Mouse (Mus musculus) megakaryocyte progenitor cell, adult 5-6 weeks (primary cell): ENCODE results near the gene Ang4. TPM values are rescaled to one million over a fixed set of nuclear protein-coding genes. Genes with fewer than 3 reads are reported as not detected.

Source experiments
- ATAC-seq: replicated peaks from 2 replicates; pipeline ENCODE4 v1.8.0; 2016; ENCODE audit warnings: mild to moderate bottlenecking, moderate TSS enrichment, inconsistent platforms; ENCODE audit not compliant: poor library complexity
- total RNA-seq, 2 experiments: library from RNA; stranded (forward) in 1 of 2; stranded (reverse) in 1 of 2; fragments of 157-497, 149-512 nt in 1 of 2; fragments of 200-1000 nt in 1 of 2; gene quantifications; 2 replicates each; pipeline versions ENCODE4 v1.2.3 to v1.2.4; 2015 to 2017

Gene Ang4
- not detected in 2 replicates for total RNA-seq (2015)
- not detected in 2 replicates for total RNA-seq (2017)

GRCm38 (mm10) chr14:51773490-51773889, at the start of gene Ang4:
Gene Ang4 (minus strand): TSS chr14:51773590.
- no peak for ATAC-seq

DNA sequence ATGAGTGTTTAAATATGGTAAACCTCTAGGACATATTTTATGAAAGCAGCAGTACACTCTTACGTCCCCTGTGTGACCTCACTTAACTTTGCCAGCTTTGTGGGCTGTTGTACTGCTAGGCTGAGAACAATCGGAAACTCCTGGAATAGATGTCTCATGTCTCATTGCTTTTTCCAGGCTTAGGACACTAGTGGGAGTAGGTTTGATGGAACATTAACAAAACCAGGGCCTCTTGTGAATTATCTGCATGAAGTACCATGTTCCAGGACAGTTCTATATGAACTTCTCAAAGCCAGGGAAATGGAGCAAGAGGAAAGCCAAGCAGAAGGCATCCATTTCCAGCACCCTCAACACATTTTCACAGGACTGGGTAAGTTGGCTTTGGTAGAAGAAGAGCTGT, 26.4 kb upstream of the Ang4 start, which contains the start of gene AY358078:
TSS of gene AY358078 (plus strand) at position 301 of the 400 bp plus-strand sequence.
- ATAC-seq = no peak

DNA sequence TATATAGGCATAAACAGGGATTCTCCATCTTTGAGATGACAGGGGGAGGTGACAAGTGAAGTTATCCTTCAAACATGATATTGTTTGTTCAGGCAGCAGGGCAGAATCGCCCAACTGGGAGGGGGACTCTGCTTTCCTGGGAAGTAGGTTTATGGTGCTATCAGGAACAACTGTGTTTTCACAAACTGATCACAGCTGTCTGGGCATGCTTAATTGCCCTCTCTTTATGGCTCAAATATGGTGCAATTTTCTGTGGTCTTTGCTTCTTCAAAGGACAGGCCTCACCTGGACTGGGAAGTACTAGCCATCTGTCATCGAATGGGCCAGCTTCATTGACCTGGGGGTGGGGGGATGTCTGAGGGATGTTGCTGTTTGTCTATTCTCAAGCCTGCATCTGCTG, 20.7 kb upstream of the Ang4 start:
- ATAC-seq = no peak

DNA sequence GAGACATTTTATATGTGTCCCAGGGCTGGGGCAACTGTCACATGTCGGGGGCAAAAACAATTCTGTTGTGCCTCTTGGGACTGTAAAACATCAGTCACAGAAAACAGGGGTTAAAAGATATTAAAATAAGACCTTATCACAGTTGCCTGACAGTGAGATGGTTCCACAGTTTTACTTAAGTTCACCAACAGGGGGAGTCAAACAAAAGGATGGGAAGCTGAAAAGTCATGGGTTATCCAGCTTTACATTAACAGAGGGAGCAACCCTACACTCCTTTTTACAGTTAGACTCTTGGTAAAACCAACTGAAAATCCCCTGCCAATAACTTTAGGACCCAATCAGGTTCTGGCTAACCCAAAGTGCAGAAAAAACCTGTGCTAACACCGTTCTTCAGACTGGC, 15.8 kb upstream of the Ang4 start:
- ATAC-seq = 0 out of 2 replicates have a peak, but pooled peaks have one; percentile 42

DNA sequence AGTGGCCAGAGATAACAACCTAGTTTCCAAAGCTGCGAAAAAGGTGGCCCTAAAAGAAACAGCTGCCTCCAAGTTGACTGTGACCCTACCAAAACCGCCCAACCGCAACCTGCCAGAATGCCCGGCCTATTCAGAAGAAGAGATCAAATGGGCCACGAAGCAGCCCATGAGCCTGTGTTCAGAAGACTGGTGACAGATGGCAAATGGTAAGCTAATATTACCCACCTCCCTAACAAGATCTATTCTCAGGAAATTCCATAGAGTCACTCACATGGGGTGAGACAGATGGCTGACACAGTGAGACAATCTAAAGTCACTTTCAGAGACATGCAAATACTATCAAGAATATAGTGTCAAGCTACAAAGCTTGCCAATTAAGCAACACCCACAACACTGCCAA, 13.7 kb upstream of the Ang4 start:
- no peak for ATAC-seq

DNA sequence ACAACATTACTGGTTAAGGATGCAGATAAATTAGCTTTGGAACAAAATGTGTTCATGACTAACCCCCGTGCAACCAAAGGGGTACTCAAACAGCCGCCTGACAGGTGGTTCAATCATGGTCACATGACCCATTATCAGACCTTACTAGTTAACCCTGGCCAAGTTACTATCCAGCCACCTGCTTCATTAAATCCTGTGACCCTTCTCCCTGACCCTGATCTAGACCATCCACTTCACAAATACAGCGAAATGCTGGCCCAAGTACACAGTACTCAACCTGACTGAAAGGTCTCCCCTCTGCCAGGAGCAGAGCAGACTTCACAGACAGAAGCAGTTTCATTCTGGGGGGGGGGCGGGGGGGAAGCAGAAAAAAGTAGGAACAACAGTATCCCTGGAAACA, 12.9 kb upstream of the Ang4 start:
- ATAC-seq = no peak

DNA sequence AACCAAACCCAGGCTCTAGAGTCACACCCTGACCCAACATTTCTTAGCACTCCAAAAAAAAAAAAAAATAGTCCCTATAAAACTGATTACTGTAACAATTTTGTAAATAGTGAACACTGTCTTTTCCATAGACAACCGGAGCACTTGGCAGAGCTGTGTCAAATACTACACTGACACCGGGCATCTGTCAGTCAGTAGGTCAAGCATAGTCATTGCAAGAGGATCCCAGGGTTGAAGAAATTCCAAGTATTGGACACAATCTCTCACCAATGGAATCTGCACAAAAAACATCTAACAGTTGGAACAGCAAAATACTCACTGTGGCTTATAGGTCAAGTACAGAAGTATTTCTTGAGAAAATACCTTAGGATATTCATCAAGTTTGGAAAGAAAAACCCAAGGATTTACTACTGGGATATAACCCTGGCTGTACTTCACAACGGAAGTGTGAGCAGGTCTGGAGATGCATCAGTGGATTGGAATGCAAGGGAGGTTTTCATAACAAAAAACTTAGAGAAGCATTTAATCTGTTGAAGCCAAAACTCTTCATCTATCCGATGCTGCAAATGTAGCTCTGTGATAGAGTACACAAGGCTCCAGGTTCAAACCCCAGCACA, 5.6 kb upstream of the Ang4 start:
- ATAC-seq = no peak

- no peak for ATAC-seq
These were observed 4.4 kb upstream of the Ang4 start for GRCm38 (mm10) chr14:51777791-51778190.

GRCm38 (mm10) chr14:51771378-51771777, 2.0 kb downstream of the Ang4 start:
- peak; percentile 93 for ATAC-seq

GRCm38 (mm10) chr14:51755944-51756343, 17.4 kb downstream of the Ang4 start:
- no peak for ATAC-seq

- no peak for ATAC-seq
These were observed 32.8 kb downstream of the Ang4 start for GRCm38 (mm10) chr14:51740347-51741170.

DNA sequence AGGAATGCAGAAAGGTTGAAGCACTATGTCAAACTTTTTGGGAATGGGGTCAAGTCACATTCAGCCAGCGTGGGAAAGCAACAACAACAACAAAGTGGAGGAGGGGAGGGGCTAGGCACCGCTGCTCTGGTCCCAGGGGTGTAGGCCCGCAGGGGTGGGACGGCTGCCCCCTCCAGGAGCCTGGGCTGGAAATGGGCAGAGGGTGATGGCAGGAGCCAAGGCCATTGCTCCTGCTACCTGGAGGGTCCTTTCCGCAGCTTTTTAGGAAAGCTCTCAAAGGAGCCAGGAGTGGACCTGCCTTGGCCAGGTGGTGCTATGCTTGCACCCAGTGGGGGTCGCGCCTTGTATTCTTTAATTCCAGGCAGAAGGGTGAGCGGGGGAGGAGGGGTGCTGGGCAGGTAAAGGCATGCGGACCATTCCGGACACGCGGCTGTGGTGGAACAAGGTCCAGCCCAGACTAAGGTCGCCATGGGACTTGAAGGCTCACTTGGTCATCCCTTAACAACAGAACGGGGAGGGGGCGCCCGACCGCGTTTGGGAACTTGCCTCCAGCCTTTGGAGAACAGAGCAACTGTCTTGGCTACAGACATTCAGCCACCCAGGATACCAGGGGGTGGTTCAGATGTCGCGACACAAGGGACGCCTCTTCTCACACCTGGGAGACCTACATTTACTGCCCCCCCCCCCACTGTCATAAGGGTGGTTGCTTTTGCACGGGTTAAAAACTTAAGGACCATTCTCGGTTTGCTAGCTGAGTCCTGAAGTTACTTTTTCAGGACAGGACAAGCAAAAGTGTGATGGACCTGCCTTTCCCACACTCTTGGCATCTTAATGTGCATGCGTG, 34.0 kb downstream of the Ang4 start:
- no peak for ATAC-seq

DNA sequence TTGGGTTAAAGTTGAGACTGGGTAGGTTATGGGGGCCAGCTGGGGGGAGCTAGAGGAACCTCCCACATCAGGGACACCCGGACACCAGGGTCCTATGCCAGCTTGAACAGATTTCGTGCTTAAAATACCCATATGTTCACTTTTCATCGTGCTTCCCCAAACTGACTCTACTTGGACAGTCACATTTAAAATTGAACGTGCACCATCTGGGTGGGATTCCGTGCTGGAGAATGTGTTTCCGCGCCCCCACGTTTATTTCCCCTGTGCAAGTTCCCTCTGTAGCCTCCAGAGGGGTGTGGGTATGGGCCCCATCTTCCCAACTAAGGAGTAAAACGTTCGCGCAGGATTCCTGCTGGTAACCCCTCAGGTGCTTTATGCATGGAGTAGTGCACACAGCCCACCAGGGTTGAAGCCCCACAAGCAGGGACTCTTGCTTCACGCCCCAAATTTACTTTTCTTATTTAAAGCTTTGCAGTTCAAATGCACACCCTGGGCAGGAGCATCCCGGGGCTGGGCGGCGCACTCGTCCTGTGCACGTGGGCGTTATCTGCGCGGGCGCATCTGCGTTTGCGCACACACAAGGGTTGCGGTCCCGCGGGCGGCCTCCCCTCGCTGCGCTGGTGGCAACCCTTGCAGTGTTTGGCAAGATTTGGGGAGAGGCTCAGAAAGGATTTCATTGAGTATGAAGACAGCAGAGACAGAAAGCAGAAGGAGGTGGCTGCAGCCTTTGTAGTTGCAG, 34.8 kb downstream of the Ang4 start:
- peak; percentile 39; the same call in 1 of the 2 replicates for ATAC-seq

DNA sequence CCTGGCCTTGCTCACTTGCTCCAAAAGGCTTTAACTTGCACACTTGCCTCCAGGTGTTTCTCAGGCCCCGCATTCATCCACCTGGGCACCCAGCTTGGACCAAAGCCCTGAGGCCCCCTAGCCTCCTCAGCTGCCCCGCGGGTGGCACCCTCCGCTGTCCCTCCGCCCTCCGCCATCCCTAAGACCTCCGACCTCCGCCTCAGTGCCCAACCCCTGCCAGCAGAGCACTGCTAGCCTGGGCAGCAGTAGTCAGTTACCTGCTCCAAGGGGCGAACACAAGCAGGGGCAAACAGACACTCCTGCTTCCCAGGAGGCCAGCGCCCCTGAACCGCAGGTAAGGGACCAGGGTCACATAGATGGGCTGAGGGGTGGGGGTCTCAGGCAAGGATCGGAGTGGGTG, 35.4 kb downstream of the Ang4 start:
- no peak for ATAC-seq

DNA sequence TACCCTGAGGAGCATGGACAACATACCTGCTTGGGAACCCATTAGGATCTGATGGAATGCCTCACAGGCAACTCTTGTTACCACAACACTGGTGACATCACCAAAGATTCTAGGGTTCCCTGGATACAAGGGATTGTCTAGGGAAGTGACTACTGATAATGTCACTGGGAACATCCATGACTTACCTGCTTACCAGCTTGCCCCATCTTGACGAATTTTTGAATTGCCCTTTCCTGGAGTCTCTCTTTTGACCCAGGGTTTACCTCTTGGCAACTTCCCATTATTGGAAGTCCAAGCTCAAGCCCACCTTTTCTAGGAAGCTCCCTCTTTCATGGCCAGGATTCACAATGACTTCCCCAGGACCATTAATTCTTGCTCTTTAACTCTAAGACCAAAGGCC, 56.3 kb downstream of the Ang4 start, which contains the start of gene Gm5800:
TSS of gene Gm5800 (minus strand) at position 101 of the 400 bp plus-strand sequence.
- no peak for ATAC-seq

Other genes starting within 250 kb of the Ang4 start
- not detected in 2 replicates for gene Gm5622, start 220.8 kb downstream of the Ang4 start, total RNA-seq (2015)
- not detected in 2 replicates for gene Gm5622, start 220.8 kb downstream of the Ang4 start, total RNA-seq (2017)
- not detected in 2 replicates for gene Gm17175, start 199.5 kb downstream of the Ang4 start, total RNA-seq (2015)
- not detected in 2 replicates for gene Gm17175, start 199.5 kb downstream of the Ang4 start, total RNA-seq (2017)
- not detected in 2 replicates for gene Gm17174, start 181.5 kb downstream of the Ang4 start, total RNA-seq (2015)
- not detected in 2 replicates for gene Gm17174, start 181.5 kb downstream of the Ang4 start, total RNA-seq (2017)
- gene Gm17078, start 162.3 kb downstream of the Ang4 start, total RNA-seq (2015) = not detected in 2 replicates
- not detected in 2 replicates for gene Gm17078, start 162.3 kb downstream of the Ang4 start, total RNA-seq (2017)
- gene Gm4181, start 137.9 kb downstream of the Ang4 start, total RNA-seq (2015) = not detected in 2 replicates
- gene Gm4181, start 137.9 kb downstream of the Ang4 start, total RNA-seq (2017) = not detected in 2 replicates
- not detected in 2 replicates for gene Gm17079, start 78.1 kb downstream of the Ang4 start, total RNA-seq (2015)
- gene Gm17079, start 78.1 kb downstream of the Ang4 start, total RNA-seq (2017) = not detected in 2 replicates
- not detected in 2 replicates for gene Gm5800, start 56.4 kb downstream of the Ang4 start, total RNA-seq (2015)
- gene Gm5800, start 56.4 kb downstream of the Ang4 start, total RNA-seq (2017) = not detected in 2 replicates
- not detected in 2 replicates for gene AY358078, start 26.5 kb upstream of the Ang4 start, total RNA-seq (2015)
- not detected in 2 replicates for gene AY358078, start 26.5 kb upstream of the Ang4 start, total RNA-seq (2017)
- gene Ear6, start 80.1 kb upstream of the Ang4 start, total RNA-seq (2015) = 5.8 and 12.8 TPM in 2 replicates
- gene Ear6, start 80.1 kb upstream of the Ang4 start, total RNA-seq (2017) = 7.5 and 19.0 TPM in 2 replicates
- gene Mettl17, start 111.3 kb upstream of the Ang4 start, total RNA-seq (2015) = 6.7 and 10.1 TPM in 2 replicates
- 14.7 and 15.5 TPM in 2 replicates for gene Mettl17, start 111.3 kb upstream of the Ang4 start, total RNA-seq (2017)
- 0.10 and 0.34 TPM in 2 replicates for gene Slc39a2, start 119.3 kb upstream of the Ang4 start, total RNA-seq (2015)
- 0.17 TPM in 1 of 2 replicates, not detected in the other for gene Slc39a2, start 119.3 kb upstream of the Ang4 start, total RNA-seq (2017)
- 8.9 and 10.4 TPM in 2 replicates for gene Ndrg2, start 140.6 kb upstream of the Ang4 start, total RNA-seq (2015)
- 7.0 and 15.6 TPM in 2 replicates for gene Ndrg2, start 140.6 kb upstream of the Ang4 start, total RNA-seq (2017)
- gene Tppp2, start 144.8 kb upstream of the Ang4 start, total RNA-seq (2015) = not detected in 2 replicates
- not detected in 2 replicates for gene Tppp2, start 144.8 kb upstream of the Ang4 start, total RNA-seq (2017)
- gene Rnase13, start 149.2 kb upstream of the Ang4 start, total RNA-seq (2015) = not detected in 2 replicates
- not detected in 2 replicates for gene Rnase13, start 149.2 kb upstream of the Ang4 start, total RNA-seq (2017)
- gene Arhgef40, start 211.1 kb upstream of the Ang4 start, total RNA-seq (2015) = 3.0 and 9.1 TPM in 2 replicates
- gene Arhgef40, start 211.1 kb upstream of the Ang4 start, total RNA-seq (2017) = 5.0 and 15.2 TPM in 2 replicates
- 0.30 TPM in 1 of 2 replicates, not detected in the other for gene Tmem253, start 242.1 kb upstream of the Ang4 start, total RNA-seq (2015)
- not detected in 2 replicates for gene Tmem253, start 242.1 kb upstream of the Ang4 start, total RNA-seq (2017)
- 6.5 and 8.5 TPM in 2 replicates for gene Zfp219, start 247.1 kb upstream of the Ang4 start, total RNA-seq (2015)
- 8.2 and 15.1 TPM in 2 replicates for gene Zfp219, start 247.1 kb upstream of the Ang4 start, total RNA-seq (2017)